Mouse (Mus musculus): Measurements from ENCODE around the gene Trim67. TPM values are rescaled to one million over a fixed set of nuclear protein-coding genes. Genes with fewer than 3 reads are reported as not detected.

Trim67 gene
- polyA plus RNA-seq, 1 experiment from 2014 or later = 7.3 TPM

- Histone ChIP-seq H3K27ac (ENCODE audit: low read depth, low read length) (no peak overlapping the region), H3K4me1 (replicated peaks; ENCODE audit: control insufficient read depth, insufficient read depth, low read length) (no peaks in the 10 kb centered on the region), H3K4me3 (ENCODE audit: low read depth, low read length) (no peak overlapping the region), H3K9me3 (ENCODE audit: control insufficient read depth, low read length) (no peaks in the 10 kb centered on the region), H3K4me2 (replicated peaks; ENCODE audit: low read depth, low read length) (no peak overlapping the region), H3K36me3 (ENCODE audit: control insufficient read depth, insufficient read depth, low read length) (peaks cover 23% of the 10 kb centered on the region), H3K9ac (ENCODE audit: low read depth, low read length) (no peak overlapping the region), H3K27me3 (ENCODE audit: control insufficient read depth, insufficient read depth, low read length) (no peaks in the 10 kb centered on the region)
- WGBS = 91% methylated on average over 10 of the region's 10 CpGs
- DNase-seq (ENCODE audit: low spot score) = no peak
- no peak for ATAC-seq (ENCODE audit: low FRiP score)
Measured at GRCm38 (mm10) chr8:124878946-124879526, 86.1 kb downstream of the Trim67 start.

Other genes with a start within 250 kb of the Trim67 start
- gene Agt, start 223.4 kb upstream of the Trim67 start, polyA plus RNA-seq (2014; fragmentation: Nextera tagmentation; extraction: Ambion mirVana) = 0.14 and 0.15 TPM in 2 replicates
- 0.08 TPM in 1 of 2 replicates, not detected in the other for gene Capn9, start 217.0 kb upstream of the Trim67 start, polyA plus RNA-seq (2014; fragmentation: Nextera tagmentation; extraction: Ambion mirVana)
- gene 2310022B05Rik, start 129.7 kb upstream of the Trim67 start, polyA plus RNA-seq (2014; fragmentation: Nextera tagmentation; extraction: Ambion mirVana) = 19.6 and 22.6 TPM in 2 replicates
- gene Ttc13, start 71.1 kb upstream of the Trim67 start, polyA plus RNA-seq (2014; fragmentation: Nextera tagmentation; extraction: Ambion mirVana) = 59.0 and 59.1 TPM in 2 replicates
- gene Arv1, start 71.0 kb upstream of the Trim67 start, polyA plus RNA-seq (2014; fragmentation: Nextera tagmentation; extraction: Ambion mirVana) = 32.2 and 34.0 TPM in 2 replicates
- gene Fam89a, start 41.3 kb upstream of the Trim67 start, polyA plus RNA-seq (2014; fragmentation: Nextera tagmentation; extraction: Ambion mirVana) = 3.9 and 4.3 TPM in 2 replicates
- 110 and 115 TPM in 2 replicates for gene Gnpat, start 69.9 kb downstream of the Trim67 start, polyA plus RNA-seq (2014; fragmentation: Nextera tagmentation; extraction: Ambion mirVana)
- 38.8 and 41.6 TPM in 2 replicates for gene 2810004N23Rik, start 70.0 kb downstream of the Trim67 start, polyA plus RNA-seq (2014; fragmentation: Nextera tagmentation; extraction: Ambion mirVana)
- gene Exoc8, start 104.6 kb downstream of the Trim67 start, polyA plus RNA-seq (2014; fragmentation: Nextera tagmentation; extraction: Ambion mirVana) = 6.7 and 8.7 TPM in 2 replicates
- gene Sprtn, start 104.8 kb downstream of the Trim67 start, polyA plus RNA-seq (2014; fragmentation: Nextera tagmentation; extraction: Ambion mirVana) = 9.6 and 12.3 TPM in 2 replicates
- gene Egln1, start 156.2 kb downstream of the Trim67 start, polyA plus RNA-seq (2014; fragmentation: Nextera tagmentation; extraction: Ambion mirVana) = 19.9 and 23.4 TPM in 2 replicates
- 149 and 156 TPM in 2 replicates for gene Tsnax, start 219.9 kb downstream of the Trim67 start, polyA plus RNA-seq (2014; fragmentation: Nextera tagmentation; extraction: Ambion mirVana)